Mouse (Mus musculus) limb, embryonic 11.5 days (tissue): ENCODE data around the gene Tmem44. TPM values are rescaled to one million over a fixed set of nuclear protein-coding genes. Genes with fewer than 3 reads are reported as not detected.

Experiments used
- ATAC-seq: fragments of 200-750 bp; cut with Nextera tagmentation; 2 replicates; pipeline ENCODE4 v1.8.0; 2017; ENCODE audit warnings: low read depth; ENCODE audit not compliant: insufficient number of reproducible peaks, low FRiP score, low TSS enrichment
- DNase-seq: peaks from one replicate; pipeline ENCODE4 v3.0.0-alpha.2; 2015; ENCODE audit warnings: low spot score
- H3K27ac ChIP-seq: fragments of 300-500 bp; sonication (generic); replicated peaks from 2 replicates; pipeline ENCODE4 v1.5.1; 2014; ENCODE audit warnings: low read depth, mild to moderate bottlenecking, low read length
- H3K27me3 ChIP-seq: fragments of 300-500 bp; sonication (generic); 2 replicates; pipeline ENCODE4 v1.6.1; 2014; ENCODE audit warnings: mild to moderate bottlenecking, low read length, mixed read lengths; ENCODE audit not compliant: control insufficient read depth, insufficient read depth
- H3K36me3 ChIP-seq: fragments of 300-500 bp; sonication (generic); 2 replicates; pipeline ENCODE4 v1.6.1; 2014; ENCODE audit warnings: mild to moderate bottlenecking, low read length, moderate library complexity, mixed read lengths; ENCODE audit not compliant: control insufficient read depth, insufficient read depth
- H3K4me1 ChIP-seq: fragments of 300-500 bp; sonication (generic); 2 replicates; pipeline ENCODE4 v1.6.1; 2014; ENCODE audit warnings: low read length, mixed read lengths; ENCODE audit not compliant: control insufficient read depth, insufficient read depth
- H3K4me2 ChIP-seq: fragments of 300-500 bp; sonication (generic); 2 replicates; pipeline ENCODE4 v1.6.1; 2014; ENCODE audit warnings: low read depth, mild to moderate bottlenecking, moderate library complexity; ENCODE audit not compliant: severe bottlenecking
- H3K4me3 ChIP-seq: fragments of 300-500 bp; sonication (generic); 2 replicates; pipeline ENCODE4 v1.5.1; 2014; ENCODE audit warnings: low read depth, low read length
- H3K9ac ChIP-seq: fragments of 300-500 bp; sonication (generic); 2 replicates; pipeline ENCODE4 v1.6.1; 2014; ENCODE audit warnings: mild to moderate bottlenecking, low read length
- H3K9me3 ChIP-seq: fragments of 300-500 bp; sonication (generic); 2 replicates; pipeline ENCODE4 v1.6.1; 2016; ENCODE audit warnings: low read length; ENCODE audit not compliant: control insufficient read depth
- WGBS: fragments of 180-500 bp; shearing (Covaris S2); extraction: QIAGEN DNeasy Blood & Tissue Kit; methylation state at CpG from one replicate; pipeline ENCODE4 v1.1.7; 2014; 5-methylcytosine and 5-hydroxymethylcytosine counted together
- polyA plus RNA-seq: library from polyadenylated mRNA; unstranded; fragments of >200 nt; fragmentation: Nextera tagmentation; extraction: Ambion mirVana; gene quantifications from 2 replicates; pipeline ENCODE4 v1.2.1, GENCODE M21; 2014

Tmem44 gene
- polyA plus RNA-seq, 1 experiment from 2014 or later = 20.9 TPM

GRCm38 (mm10) chr16:30490791-30491190 is 59.9 kb downstream of the Tmem44 start:
- no peak overlapping the region for H3K4me3 ChIP-seq
- H3K9me3 ChIP-seq = no peaks in the 10 kb centered on the region
- WGBS = 72% methylated on average over 2 of the region's 2 CpGs
- no peaks in the 10 kb centered on the region for H3K36me3 ChIP-seq
- DNase-seq (no peak), ATAC-seq (no peak)
- H3K4me1 ChIP-seq = no peaks in the 10 kb centered on the region
- H3K27ac ChIP-seq = no peak overlapping the region
- H3K27me3 ChIP-seq = no peaks in the 10 kb centered on the region
- H3K4me2 ChIP-seq = no peak overlapping the region
- no peak overlapping the region for H3K9ac ChIP-seq

- H3K4me2 ChIP-seq = no peak overlapping the region
- no peak for DNase-seq
- H3K9ac ChIP-seq = no peak overlapping the region
- no peaks in the 10 kb centered on the region for H3K27me3 ChIP-seq
- ATAC-seq = no peak
- H3K36me3 ChIP-seq = no peaks in the 10 kb centered on the region
- H3K4me3 ChIP-seq = no peak overlapping the region
- H3K27ac ChIP-seq = no peak overlapping the region
- no peaks in the 10 kb centered on the region for H3K4me1 ChIP-seq
- 79% methylated on average over 4 of the region's 4 CpGs for WGBS
- H3K9me3 ChIP-seq = no peaks in the 10 kb centered on the region
Observed at GRCm38 (mm10) chr16:30490316-30490715, 60.3 kb downstream of the Tmem44 start.

GRCm38 (mm10) chr16:30489662-30490061 is 61.0 kb downstream of the Tmem44 start:
- WGBS = 83% methylated on average over 4 of the region's 4 CpGs
- no peak for ATAC-seq
- no peak for DNase-seq

GRCm38 (mm10) chr16:30486498-30486897 is 64.1 kb downstream of the Tmem44 start:
- DNase-seq (no peak), ATAC-seq (no peak)
- no peak overlapping the region for H3K27ac ChIP-seq
- H3K9ac ChIP-seq = no peak overlapping the region
- no peak overlapping the region for H3K4me3 ChIP-seq
- H3K4me2 ChIP-seq = no peak overlapping the region
- no peaks in the 10 kb centered on the region for H3K4me1 ChIP-seq
- H3K9me3 ChIP-seq = no peaks in the 10 kb centered on the region
- H3K27me3 ChIP-seq = no peaks in the 10 kb centered on the region
- 61% methylated on average over 4 of the region's 4 CpGs for WGBS
- H3K36me3 ChIP-seq = no peaks in the 10 kb centered on the region

More at GRCm38 (mm10) chr16:30489662-30490061, 61.0 kb downstream of the Tmem44 start:
- Histone ChIP-seq H3K4me1 (no peaks in the 10 kb centered on the region), H3K27me3 (no peaks in the 10 kb centered on the region), H3K9me3 (no peaks in the 10 kb centered on the region), H3K27ac (no peak overlapping the region), H3K9ac (no peak overlapping the region), H3K36me3 (no peaks in the 10 kb centered on the region), H3K4me2 (no peak overlapping the region), H3K4me3 (no peak overlapping the region)

- Histone ChIP-seq H3K27me3 (no peaks in the 10 kb centered on the region), H3K4me3 (no peak overlapping the region), H3K36me3 (no peaks in the 10 kb centered on the region), H3K4me1 (no peaks in the 10 kb centered on the region), H3K4me2 (no peak overlapping the region), H3K9me3 (no peaks in the 10 kb centered on the region), H3K27ac (no peak overlapping the region), H3K9ac (no peak overlapping the region)
- DNase-seq (no peak), ATAC-seq (no peak)
- WGBS = 84% methylated on average over 5 of the region's 5 CpGs
Observed at GRCm38 (mm10) chr16:30477791-30478190, 72.9 kb downstream of the Tmem44 start.

DNA sequence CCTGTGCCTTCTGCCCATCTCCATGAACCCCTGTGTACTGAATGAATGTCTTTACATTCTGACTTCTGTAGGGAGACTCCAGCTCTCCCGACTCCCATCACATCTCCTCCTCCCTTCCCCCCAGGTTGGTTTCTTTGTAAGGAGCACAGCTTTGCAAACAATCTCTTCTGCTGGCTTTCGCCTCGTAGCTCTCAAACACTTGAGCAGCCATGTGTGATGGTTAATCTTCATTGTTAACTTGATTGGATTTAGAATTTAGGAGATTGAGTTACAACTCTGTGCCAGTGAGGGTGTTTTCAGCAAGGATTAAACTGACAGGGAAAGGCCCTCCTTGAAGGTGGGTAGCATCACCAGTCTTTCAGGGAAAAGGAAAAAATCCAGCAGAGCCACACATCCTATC is 73.6 kb downstream of the Tmem44 start:
- H3K9ac ChIP-seq = no peak overlapping the region
- no peak for DNase-seq
- H3K27me3 ChIP-seq = no peaks in the 10 kb centered on the region
- H3K36me3 ChIP-seq = no peaks in the 10 kb centered on the region
- H3K4me2 ChIP-seq = no peak overlapping the region
- no peak overlapping the region for H3K27ac ChIP-seq
- 81% methylated on average over 3 of the region's 3 CpGs for WGBS
- H3K9me3 ChIP-seq = no peaks in the 10 kb centered on the region
- H3K4me3 ChIP-seq = no peak overlapping the region
- no peaks in the 10 kb centered on the region for H3K4me1 ChIP-seq
- ATAC-seq = no peak

GRCm38 (mm10) chr16:30475633-30476461 is 74.8 kb downstream of the Tmem44 start:
- no peak overlapping the region for H3K9ac ChIP-seq
- no peaks in the 10 kb centered on the region for H3K36me3 ChIP-seq
- DNase-seq (no peak), ATAC-seq (no peak)
- no peaks in the 10 kb centered on the region for H3K9me3 ChIP-seq
- H3K27ac ChIP-seq = no peak overlapping the region
- H3K4me2 ChIP-seq = no peak overlapping the region
- no peak overlapping the region for H3K4me3 ChIP-seq
- no peaks in the 10 kb centered on the region for H3K4me1 ChIP-seq
- H3K27me3 ChIP-seq = no peaks in the 10 kb centered on the region
- 81% methylated on average over 10 of the region's 10 CpGs for WGBS

DNA sequence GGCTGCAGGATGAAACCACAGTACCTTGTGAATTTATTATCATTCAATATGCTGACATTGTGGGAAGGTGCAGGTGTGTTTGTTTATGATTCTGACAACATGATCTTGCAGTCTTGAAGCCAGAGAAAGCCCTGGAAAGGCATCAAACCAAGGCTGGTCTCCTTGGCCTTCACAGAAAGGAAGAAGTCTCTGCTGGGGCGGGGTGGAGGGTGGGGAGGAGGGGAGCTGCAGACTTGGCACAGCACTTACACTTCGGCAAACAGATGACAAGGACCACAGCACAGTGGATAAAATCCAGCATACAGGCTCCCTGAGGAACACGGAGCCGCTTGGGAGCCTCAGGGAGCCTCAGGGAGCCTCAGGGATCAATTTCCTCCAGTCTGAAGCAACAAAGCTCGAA is 78.2 kb downstream of the Tmem44 start:
- H3K9me3 ChIP-seq = no peaks in the 10 kb centered on the region
- ATAC-seq = no peak

GRCm38 (mm10) chr16:30471912-30472311 is 78.7 kb downstream of the Tmem44 start:
- Histone ChIP-seq H3K36me3 (no peaks in the 10 kb centered on the region), H3K4me1 (no peaks in the 10 kb centered on the region), H3K9me3 (no peaks in the 10 kb centered on the region), H3K4me2 (no peak overlapping the region), H3K9ac (no peak overlapping the region), H3K27ac (no peak overlapping the region), H3K4me3 (no peak overlapping the region), H3K27me3 (no peaks in the 10 kb centered on the region)
- 75% methylated on average over 2 of the region's 2 CpGs for WGBS
- DNase-seq (no peak), ATAC-seq (no peak)

More for the DNA sequence above, 78.2 kb downstream of the Tmem44 start:
- DNase-seq = no peak
- no peak overlapping the region for H3K4me2 ChIP-seq
- no peak overlapping the region for H3K27ac ChIP-seq
- H3K4me1 ChIP-seq = no peaks in the 10 kb centered on the region
- no peaks in the 10 kb centered on the region for H3K36me3 ChIP-seq
- H3K4me3 ChIP-seq = no peak overlapping the region
- H3K9ac ChIP-seq = no peak overlapping the region
- WGBS = 76% methylated on average over 5 of the region's 5 CpGs
- no peaks in the 10 kb centered on the region for H3K27me3 ChIP-seq
